Mouse (Mus musculus): ENCODE measurements around the gene Hs3st4. TPM values are rescaled to one million over a fixed set of nuclear protein-coding genes. Genes with fewer than 3 reads are reported as not detected.

The Hs3st4 gene
- total and polyA plus RNA-seq, 2 experiments from 2014 or later, result 17.3 to 31.8 TPM

DNA sequence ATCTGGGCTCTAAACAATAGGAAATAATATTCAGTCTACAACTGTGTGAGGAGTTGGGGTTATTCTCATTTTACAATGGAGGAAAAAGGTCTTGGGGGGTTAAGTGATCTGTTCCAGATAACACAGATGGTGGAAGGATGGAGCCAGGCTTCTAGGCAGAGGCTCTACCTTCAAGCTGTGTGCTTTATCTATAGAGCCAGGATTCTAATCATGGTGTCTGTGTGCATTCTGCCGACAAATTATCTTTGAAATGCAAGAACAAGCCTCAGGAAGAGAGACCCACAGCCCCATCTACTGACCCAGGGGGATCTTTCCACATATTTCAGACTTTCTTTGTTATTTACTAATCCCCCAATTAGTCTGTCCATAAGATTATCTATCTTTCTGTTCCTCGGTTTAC is 187.3 kb downstream of the Hs3st4 start:
- H3K9me3 ChIP-seq (ENCODE audit: low read length), result no peaks in the 10 kb centered on the region
- DNase-seq (no peak), ATAC-seq (no peak)
- H3K4me1 ChIP-seq (ENCODE audit: insufficient read depth), result no peaks in the 10 kb centered on the region
- 81% methylated on average over 2 of the region's 2 CpGs for WGBS
- no peaks in the 10 kb centered on the region for H3K36me3 ChIP-seq (ENCODE audit: insufficient read depth)
- H3K9ac ChIP-seq, result no peak overlapping the region
- TF ChIP-seq CTCF (IDR thresholded peaks at IDR 0.05; ENCODE audit: low read depth), result no peak
- no peak overlapping the region for H3K4me2 ChIP-seq (ENCODE audit: low read depth)
- no peak overlapping the region for H3K27ac ChIP-seq (ENCODE audit: low read depth, low read length)
- no peaks in the 10 kb centered on the region for H3K27me3 ChIP-seq (ENCODE audit: insufficient read depth, low read length)
- no peak overlapping the region for H3K4me3 ChIP-seq (ENCODE audit: low read depth, low read length)

GRCm38 (mm10) chr7:124171992-124172391 is 189.3 kb downstream of the Hs3st4 start:
- ATAC-seq (no peak), DNase-seq (peak; percentile 44)
- H3K4me2 ChIP-seq (ENCODE audit: low read depth), result no peak overlapping the region
- H3K9me3 ChIP-seq (ENCODE audit: low read length), result no peaks in the 10 kb centered on the region
- no peak overlapping the region for H3K4me3 ChIP-seq (ENCODE audit: low read depth, low read length)
- H3K9ac ChIP-seq, result no peak overlapping the region
- H3K27me3 ChIP-seq (ENCODE audit: insufficient read depth, low read length), result no peaks in the 10 kb centered on the region
- H3K36me3 ChIP-seq (ENCODE audit: insufficient read depth), result no peaks in the 10 kb centered on the region
- no peaks in the 10 kb centered on the region for H3K4me1 ChIP-seq (ENCODE audit: insufficient read depth)
- TF ChIP-seq CTCF (IDR thresholded peaks at IDR 0.05; ENCODE audit: low read depth), result no peak
- no peak overlapping the region for H3K27ac ChIP-seq (ENCODE audit: low read depth, low read length)

DNA sequence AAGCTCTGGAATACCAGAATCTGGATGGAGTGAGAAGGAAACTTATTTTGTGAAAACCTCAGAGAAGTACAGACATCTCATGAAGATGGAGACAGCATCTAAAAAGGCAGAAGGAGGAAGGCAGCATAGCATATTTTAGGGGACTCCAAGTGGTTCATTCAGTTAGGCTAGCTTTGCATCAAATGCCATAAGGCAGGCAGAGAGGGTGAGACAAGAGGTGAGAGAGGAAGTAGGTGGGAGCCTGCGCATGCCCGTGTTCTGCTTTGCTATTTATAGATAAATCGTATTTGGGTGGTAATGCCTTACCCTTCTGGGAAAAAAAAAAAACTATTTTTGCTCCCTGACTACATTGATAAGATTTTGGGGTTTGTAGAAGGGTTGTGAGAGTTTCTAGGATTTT is 198.3 kb downstream of the Hs3st4 start:
- no peaks in the 10 kb centered on the region for H3K4me1 ChIP-seq (ENCODE audit: insufficient read depth)
- no peak for ATAC-seq
- H3K27ac ChIP-seq (ENCODE audit: low read depth, low read length), result no peak overlapping the region
- WGBS, result 75% methylated on average over 3 of the region's 3 CpGs
- no peak for TF ChIP-seq CTCF (IDR thresholded peaks at IDR 0.05; ENCODE audit: low read depth)
- H3K9ac ChIP-seq, result no peak overlapping the region
- H3K4me2 ChIP-seq (ENCODE audit: low read depth), result no peak overlapping the region
- no peaks in the 10 kb centered on the region for H3K36me3 ChIP-seq (ENCODE audit: insufficient read depth)
- DNase-seq, result no peak
- H3K27me3 ChIP-seq (ENCODE audit: insufficient read depth, low read length), result no peaks in the 10 kb centered on the region
- H3K4me3 ChIP-seq (ENCODE audit: low read depth, low read length), result no peak overlapping the region
- H3K9me3 ChIP-seq (ENCODE audit: low read length), result no peaks in the 10 kb centered on the region

DNA sequence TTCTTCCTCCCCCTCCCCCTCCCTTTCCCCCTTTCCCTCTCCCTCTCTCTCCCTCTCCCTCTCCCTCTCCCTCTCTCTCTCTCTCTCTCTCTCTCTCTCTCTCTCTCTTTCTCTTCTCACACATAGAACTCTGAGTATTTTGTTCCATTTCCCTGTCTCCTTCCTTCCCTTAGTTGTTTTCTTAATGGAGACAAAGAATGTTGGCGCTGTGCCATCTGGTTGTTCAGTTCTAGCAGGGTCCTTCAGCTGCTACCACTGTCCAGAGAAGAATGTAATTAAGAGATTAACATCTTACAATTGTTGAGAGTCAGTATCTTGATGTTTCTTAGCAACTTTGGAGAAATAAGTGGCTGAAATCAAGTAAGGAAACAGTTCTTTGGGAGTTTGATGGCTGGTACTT is 202.0 kb downstream of the Hs3st4 start:
- 69% methylated on average over 1 of the region's 1 CpGs for WGBS
- Histone ChIP-seq H3K27me3 (ENCODE audit: insufficient read depth, low read length) (no peaks in the 10 kb centered on the region), H3K27ac (ENCODE audit: low read depth, low read length) (no peak overlapping the region), H3K4me1 (ENCODE audit: insufficient read depth) (no peaks in the 10 kb centered on the region), H3K9ac (no peak overlapping the region), H3K4me3 (ENCODE audit: low read depth, low read length) (no peak overlapping the region), H3K36me3 (ENCODE audit: insufficient read depth) (no peaks in the 10 kb centered on the region), H3K4me2 (ENCODE audit: low read depth) (no peak overlapping the region), H3K9me3 (ENCODE audit: low read length) (no peaks in the 10 kb centered on the region)
- TF ChIP-seq CTCF (IDR thresholded peaks at IDR 0.05; ENCODE audit: low read depth), result no peak
- ATAC-seq (no peak), DNase-seq (no peak)

- no peak overlapping the region for H3K4me3 ChIP-seq (ENCODE audit: low read depth, low read length)
- H3K36me3 ChIP-seq (ENCODE audit: insufficient read depth), result no peaks in the 10 kb centered on the region
- DNase-seq (no peak), ATAC-seq (no peak)
- no peak overlapping the region for H3K4me2 ChIP-seq (ENCODE audit: low read depth)
- no peaks in the 10 kb centered on the region for H3K27me3 ChIP-seq (ENCODE audit: insufficient read depth, low read length)
- H3K27ac ChIP-seq (ENCODE audit: low read depth, low read length), result no peak overlapping the region
- no peak overlapping the region for H3K9ac ChIP-seq
- no peaks in the 10 kb centered on the region for H3K9me3 ChIP-seq (ENCODE audit: low read length)
- WGBS, result 77% methylated on average over 6 of the region's 6 CpGs
- no peak for TF ChIP-seq CTCF (IDR thresholded peaks at IDR 0.05; ENCODE audit: low read depth)
- H3K4me1 ChIP-seq (ENCODE audit: insufficient read depth), result no peaks in the 10 kb centered on the region
These were observed 216.3 kb downstream of the Hs3st4 start for GRCm38 (mm10) chr7:124198811-124199570.

DNA sequence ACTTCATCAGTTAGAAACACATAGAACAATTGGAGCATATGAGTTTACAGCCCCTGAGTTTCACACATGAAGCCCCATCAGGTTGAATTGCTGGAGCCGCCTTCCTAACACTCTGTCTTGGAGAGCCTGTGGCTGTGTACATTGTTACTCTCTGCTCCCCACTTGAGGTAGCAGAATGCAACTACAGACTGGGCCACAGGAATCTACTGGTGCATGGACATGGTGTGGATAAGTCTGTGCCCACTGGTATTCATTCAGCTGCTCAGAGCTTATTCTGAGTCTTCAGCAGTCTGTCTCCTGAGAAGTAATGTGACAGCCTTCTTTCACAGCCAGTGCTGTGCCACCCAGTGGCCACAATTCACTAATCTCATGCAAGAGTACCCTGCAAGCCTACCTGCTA is 234.3 kb downstream of the Hs3st4 start:
- ATAC-seq (no peak), DNase-seq (no peak)
- H3K9me3 ChIP-seq (ENCODE audit: low read length), result no peaks in the 10 kb centered on the region
- H3K4me1 ChIP-seq (ENCODE audit: insufficient read depth), result no peaks in the 10 kb centered on the region
- TF ChIP-seq CTCF (IDR thresholded peaks at IDR 0.05; ENCODE audit: low read depth), result peak; percentile 39; the same call in 1 of the 2 replicates
- no peak overlapping the region for H3K27ac ChIP-seq (ENCODE audit: low read depth, low read length)
- H3K4me2 ChIP-seq (ENCODE audit: low read depth), result no peak overlapping the region
- H3K9ac ChIP-seq, result no peak overlapping the region
- H3K27me3 ChIP-seq (ENCODE audit: insufficient read depth, low read length), result no peaks in the 10 kb centered on the region
- H3K4me3 ChIP-seq (ENCODE audit: low read depth, low read length), result no peak overlapping the region
- no peaks in the 10 kb centered on the region for H3K36me3 ChIP-seq (ENCODE audit: insufficient read depth)
- 84% methylated on average over 1 of the region's 1 CpGs for WGBS

- H3K4me1 ChIP-seq (ENCODE audit: insufficient read depth), result no peaks in the 10 kb centered on the region
- no peaks in the 10 kb centered on the region for H3K9me3 ChIP-seq (ENCODE audit: low read length)
- H3K4me2 ChIP-seq (ENCODE audit: low read depth), result no peak overlapping the region
- ATAC-seq, result peak; percentile 53; the same call in 1 of the 2 replicates
- no peaks in the 10 kb centered on the region for H3K36me3 ChIP-seq (ENCODE audit: insufficient read depth)
- no peak overlapping the region for H3K27ac ChIP-seq (ENCODE audit: low read depth, low read length)
- peak; percentile 48 for DNase-seq
- no peak for TF ChIP-seq CTCF (IDR thresholded peaks at IDR 0.05; ENCODE audit: low read depth)
- 43% methylated on average over 10 of the region's 10 CpGs for WGBS
- H3K9ac ChIP-seq, result no peak overlapping the region
- no peak overlapping the region for H3K4me3 ChIP-seq (ENCODE audit: low read depth, low read length)
- no peaks in the 10 kb centered on the region for H3K27me3 ChIP-seq (ENCODE audit: insufficient read depth, low read length)
These were observed 237.9 kb downstream of the Hs3st4 start for GRCm38 (mm10) chr7:124220556-124220955.
